In the genomic region with DNA sequence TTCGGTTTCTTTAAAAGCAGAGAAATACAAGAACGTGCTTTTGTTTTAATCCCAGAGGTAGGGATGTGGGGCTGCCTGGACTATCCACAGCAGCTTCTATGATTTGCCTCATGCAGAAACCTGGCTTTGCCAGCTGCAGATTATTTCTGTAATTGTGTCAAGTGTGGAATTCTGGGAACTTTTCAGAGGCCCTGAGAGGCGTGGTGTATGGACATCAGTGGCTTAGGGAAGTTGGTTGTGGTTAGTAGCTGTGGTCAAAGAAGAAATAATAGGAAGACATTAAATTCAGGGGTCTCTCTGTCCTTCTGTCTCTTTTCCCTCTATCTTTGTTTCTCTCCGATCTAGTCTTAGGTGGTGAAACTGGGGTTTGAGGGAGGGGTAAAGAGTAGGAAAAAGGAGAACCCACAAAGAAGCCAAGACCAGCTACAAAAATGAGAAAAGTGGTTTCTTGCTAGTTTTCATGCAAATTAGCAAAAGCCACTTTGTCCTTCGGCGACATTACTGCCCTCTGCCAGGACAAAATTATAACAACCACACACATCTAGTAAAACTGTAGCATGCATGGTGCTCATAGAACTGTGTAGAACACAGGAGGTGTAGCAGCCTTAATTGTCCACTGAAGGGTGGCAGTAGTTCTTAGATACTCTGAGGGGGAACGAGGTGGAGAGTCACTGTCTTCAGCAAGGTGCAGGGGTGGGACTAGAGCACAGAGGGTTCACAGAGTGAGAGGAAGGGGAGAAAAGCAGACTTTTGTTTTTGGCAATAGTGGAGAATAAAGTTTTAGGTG, we compare ENCODE assay signal across 8 mouse cellular contexts.
"Had no signal": no experiment of that assay in that cellular context is flagged by ENCODE, and none has a peak within 500 bp of the region (broad histone marks: within the 10 kb centered on the region; RNA-seq: fewer than 3 reads in every experiment).

No protein-coding gene starts in this region.

- H3K4me2 ChIP-seq: limb, embryonic 13.5 days; liver, embryonic 11.5 days; liver, embryonic 15.5 days; lung, embryonic 14.5 days; neural tube, embryonic 12.5 days had no signal

- H3K4me1 ChIP-seq: limb, embryonic 13.5 days; midbrain, embryonic 10.5 days; neural tube, embryonic 12.5 days had no signal

- H3K9ac ChIP-seq: limb, embryonic 13.5 days; liver, embryonic 15.5 days; lung, embryonic 14.5 days; neural tube, embryonic 12.5 days had no signal

- H3K27ac ChIP-seq: layer of hippocampus, adult 2 months; limb, embryonic 13.5 days; liver, embryonic 15.5 days; midbrain, embryonic 10.5 days; neural tube, embryonic 12.5 days had no signal

- H3K9me3 ChIP-seq: liver, embryonic 15.5 days had no signal

- H3K4me3 ChIP-seq: layer of hippocampus, adult 2 months; limb, embryonic 13.5 days; liver, embryonic 15.5 days; midbrain, embryonic 10.5 days; neural tube, embryonic 12.5 days had no signal

- H3K27me3 ChIP-seq: limb, embryonic 13.5 days; liver, embryonic 15.5 days; neural tube, embryonic 12.5 days had no signal

- DNase-seq: kidney, adult 18-20 months had no signal

- H3K36me3 ChIP-seq: limb, embryonic 13.5 days; midbrain, embryonic 10.5 days; neural tube, embryonic 12.5 days had no signal
